Mouse (Mus musculus) spleen, adult 2 months (tissue): ENCODE data around the gene Chrna1.

Source experiments
- CTCF ChIP-seq: fragments of 200-500 bp; IDR thresholded peaks from 2 replicates; pipeline ENCODE4 v1.5.1; 2011; ENCODE audit warnings: mild to moderate bottlenecking, inconsistent platforms; ENCODE audit not compliant: insufficient read depth, insufficient read length, insufficient replicate concordance; ENCODE audit errors: extremely low read depth
- POLR2A ChIP-seq: fragments of 200-500 bp; IDR thresholded peaks from 2 replicates; pipeline ENCODE4 v1.6.1; 2011; ENCODE audit warnings: low read depth, low read length, inconsistent platforms

DNA sequence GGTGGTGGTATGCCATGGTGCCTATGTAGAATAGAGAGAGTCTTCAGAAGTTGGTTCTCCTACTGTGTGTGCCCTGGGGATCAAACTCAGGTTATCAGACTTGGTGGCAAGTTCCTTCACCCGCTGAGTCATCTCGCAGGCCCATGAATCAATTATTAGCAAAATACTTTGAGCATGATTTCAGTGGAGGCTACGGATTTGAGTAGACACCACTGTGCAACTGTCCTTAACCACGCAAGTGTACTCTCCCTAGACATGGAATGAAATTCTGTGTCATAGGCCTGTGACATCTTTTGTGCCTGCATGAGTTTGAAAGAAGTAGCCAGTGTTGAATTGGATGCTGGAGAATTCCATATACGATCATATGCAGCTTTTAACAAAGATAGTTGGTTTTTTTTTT, 582 bp upstream of the Chrna1 start:
- TF ChIP-seq CTCF = no peak
- no peak for TF ChIP-seq POLR2A
